Mouse (Mus musculus) liver, embryonic 11.5 days (tissue): ENCODE measurements around the gene Tfap2e. TPM values are rescaled to one million over a fixed set of nuclear protein-coding genes. Genes with fewer than 3 reads are reported as not detected.

Source experiments
- ATAC-seq: fragments of 200-750 bp; cut with Nextera tagmentation; replicated peaks from 2 replicates; pipeline ENCODE4 v1.8.0; 2017; ENCODE audit warnings: moderate number of reproducible peaks, mild to moderate bottlenecking, moderate TSS enrichment, moderate library complexity; ENCODE audit not compliant: low FRiP score
- DNase-seq: peaks from one replicate; pipeline ENCODE4 v3.0.0-alpha.2; 2017; ENCODE audit warnings: low spot score
- H3K27ac ChIP-seq: fragments of 300-500 bp; sonication (generic); 2 replicates; pipeline ENCODE4 v1.5.1; 2014; ENCODE audit warnings: mild to moderate bottlenecking, low read depth, low read length, control low read depth
- H3K27me3 ChIP-seq: fragments of 300-500 bp; sonication (generic); replicated peaks from 2 replicates; pipeline ENCODE4 v1.6.1; 2014; ENCODE audit warnings: low read length, mixed read lengths; ENCODE audit not compliant: control insufficient read depth, insufficient read depth
- H3K36me3 ChIP-seq: fragments of 300-500 bp; sonication (generic); 2 replicates; pipeline ENCODE4 v1.6.1; 2014; ENCODE audit warnings: mild to moderate bottlenecking, low read length, moderate library complexity, mixed read lengths; ENCODE audit not compliant: control insufficient read depth, insufficient read depth
- H3K4me1 ChIP-seq: fragments of 300-500 bp; sonication (generic); replicated peaks from 2 replicates; pipeline ENCODE4 v1.6.1; 2014; ENCODE audit warnings: low read length, mixed read lengths; ENCODE audit not compliant: control insufficient read depth, insufficient read depth
- H3K4me2 ChIP-seq: fragments of 300-500 bp; sonication (generic); 2 replicates; pipeline ENCODE4 v1.6.1; 2014; ENCODE audit warnings: mild to moderate bottlenecking, control low read depth, moderate library complexity
- H3K4me3 ChIP-seq: fragments of 300-500 bp; sonication (generic); 2 replicates; pipeline ENCODE4 v1.5.1; 2014; ENCODE audit warnings: low read depth, low read length, control low read depth
- H3K9ac ChIP-seq: fragments of 300-500 bp; sonication (generic); 2 replicates; pipeline ENCODE4 v1.6.1; 2014; ENCODE audit warnings: low read depth, low read length, control low read depth
- H3K9me3 ChIP-seq: fragments of 300-500 bp; sonication (generic); 2 replicates; pipeline ENCODE4 v1.6.1; 2016; ENCODE audit warnings: low read length, inconsistent platforms, mixed read lengths; ENCODE audit not compliant: control insufficient read depth
- WGBS: fragments of 180-500 bp; shearing (Covaris S2); extraction: QIAGEN DNeasy Blood & Tissue Kit; methylation state at CpG from one replicate; pipeline ENCODE4 v1.1.7; 2014; 5-methylcytosine and 5-hydroxymethylcytosine counted together
- polyA plus RNA-seq: library from polyadenylated mRNA; unstranded; fragments of >200 nt; fragmentation: Nextera tagmentation; extraction: Ambion mirVana; gene quantifications from 2 replicates; pipeline ENCODE4 v1.2.1, GENCODE M21; 2014

Gene Tfap2e
- polyA plus RNA-seq, 1 experiment from 2014 or later = not detected

DNA sequence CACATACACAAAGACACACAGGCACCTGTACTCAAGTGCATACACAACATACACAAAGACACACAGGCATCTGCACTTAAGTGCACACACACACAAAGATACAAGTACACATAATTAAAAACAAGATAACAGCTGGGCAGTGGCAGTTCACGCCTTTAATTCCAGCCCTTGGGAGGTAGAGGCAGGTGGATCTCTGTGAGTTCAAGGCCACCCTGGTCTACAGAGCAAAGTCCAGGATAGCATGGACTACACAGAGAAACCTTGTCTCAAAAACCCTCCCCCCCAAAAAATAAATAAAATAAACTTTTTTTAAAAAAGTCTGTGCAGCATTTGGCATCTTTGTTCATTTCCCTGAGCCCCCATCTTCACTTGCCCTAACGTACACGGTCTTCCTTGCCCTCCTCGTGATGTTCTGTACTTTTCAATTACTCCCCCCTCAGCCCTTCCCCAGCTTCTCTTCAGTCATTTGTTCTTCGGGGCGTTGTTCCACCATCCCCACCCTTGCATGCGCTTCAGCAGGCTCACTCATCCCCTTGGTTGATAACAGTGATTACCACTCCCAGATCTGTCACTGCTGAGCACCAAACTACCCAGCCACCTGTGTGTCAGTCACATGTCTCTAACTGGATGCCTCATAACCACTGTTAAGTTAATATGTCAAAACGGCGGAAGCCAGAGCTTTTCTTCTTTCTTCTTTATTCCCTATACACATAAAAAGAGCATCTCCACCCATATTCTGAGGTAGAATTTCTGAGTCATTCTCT is 33.9 kb upstream of the Tfap2e start:
- Histone ChIP-seq H3K4me3 (no peak overlapping the region), H3K27me3 (no peaks in the 10 kb centered on the region), H3K27ac (no peak overlapping the region), H3K9me3 (no peaks in the 10 kb centered on the region), H3K9ac (no peak overlapping the region), H3K36me3 (no peaks in the 10 kb centered on the region), H3K4me2 (no peak overlapping the region), H3K4me1 (no peaks in the 10 kb centered on the region)
- DNase-seq (no peak), ATAC-seq (peak; percentile 68; the same call in 1 of the 2 replicates)
- 76% methylated on average over 9 of the region's 9 CpGs for WGBS

DNA sequence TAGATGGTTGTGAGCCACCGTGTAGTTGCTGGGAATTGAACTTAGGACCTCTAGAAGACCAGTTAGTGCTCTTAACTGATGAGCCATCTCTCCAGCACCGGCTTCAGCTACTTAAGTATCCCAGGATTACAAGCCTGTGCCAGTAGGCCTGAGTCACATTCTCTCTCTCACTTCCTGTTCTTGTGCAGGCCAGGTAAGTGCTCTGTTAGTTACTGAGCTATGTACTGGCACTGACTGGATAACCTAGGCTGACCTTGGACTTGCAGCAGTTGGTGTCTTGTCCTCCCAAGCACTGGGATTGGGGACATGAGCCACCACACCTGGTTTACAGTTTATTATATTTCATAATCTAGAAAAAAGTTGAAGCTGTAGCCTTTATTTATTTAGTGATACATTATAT is 27.4 kb upstream of the Tfap2e start:
- H3K4me3 ChIP-seq = no peak overlapping the region
- no peaks in the 10 kb centered on the region for H3K9me3 ChIP-seq
- H3K36me3 ChIP-seq = 0 out of 2 replicates have a peak, but pooled peaks cover 2% of the 10 kb centered on the region
- no peak for DNase-seq
- no peak overlapping the region for H3K4me2 ChIP-seq
- ATAC-seq = no peak
- no peak overlapping the region for H3K27ac ChIP-seq
- H3K27me3 ChIP-seq = no peaks in the 10 kb centered on the region
- no peak overlapping the region for H3K9ac ChIP-seq
- 82% methylated on average over 2 of the region's 2 CpGs for WGBS
- no peaks in the 10 kb centered on the region for H3K4me1 ChIP-seq

DNA sequence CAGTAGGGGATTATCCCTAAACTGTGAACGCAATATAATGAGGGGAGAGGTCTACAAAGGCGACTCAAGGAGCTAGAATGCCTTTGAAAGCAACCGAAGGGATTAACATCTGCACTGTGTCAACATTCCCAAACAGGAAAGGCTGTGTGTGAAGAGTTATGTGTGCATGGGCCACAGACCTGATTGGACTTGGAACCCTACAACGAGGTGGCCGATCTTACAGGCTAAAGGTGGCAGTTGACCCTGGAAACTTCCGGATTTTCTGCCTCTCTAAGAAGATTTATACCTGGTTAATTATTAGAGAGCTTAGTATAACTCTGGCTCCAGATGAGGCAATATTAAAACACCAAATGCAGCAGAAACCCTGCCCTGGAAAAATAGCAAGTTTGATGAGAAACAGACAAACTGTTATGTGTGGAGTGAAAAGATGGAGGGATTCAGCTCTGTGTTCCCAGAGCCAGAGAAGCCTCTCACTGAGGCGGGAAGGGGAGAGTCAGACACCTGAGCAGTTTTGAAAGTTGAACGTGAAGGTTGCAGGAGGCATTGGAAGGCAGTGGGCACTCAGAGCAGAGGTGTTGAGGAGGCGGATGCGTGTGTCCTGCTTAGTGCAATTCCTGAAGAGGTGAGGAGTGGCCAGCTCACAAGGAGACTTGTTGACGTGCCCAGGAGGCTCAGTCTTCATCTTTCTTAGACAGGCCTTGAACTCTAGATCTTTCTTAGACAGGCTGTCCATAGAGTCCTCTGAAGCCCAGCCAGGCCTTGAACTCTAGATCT is 26.7 kb upstream of the Tfap2e start:
- Histone ChIP-seq H3K36me3 (0 out of 2 replicates have a peak, but pooled peaks cover 2% of the 10 kb centered on the region), H3K4me2 (no peak overlapping the region), H3K4me1 (no peaks in the 10 kb centered on the region), H3K9ac (no peak overlapping the region), H3K27ac (no peak overlapping the region), H3K9me3 (no peaks in the 10 kb centered on the region), H3K4me3 (no peak overlapping the region), H3K27me3 (no peaks in the 10 kb centered on the region)
- DNase-seq (no peak), ATAC-seq (no peak)
- 83% methylated on average over 11 of the region's 11 CpGs for WGBS

DNA sequence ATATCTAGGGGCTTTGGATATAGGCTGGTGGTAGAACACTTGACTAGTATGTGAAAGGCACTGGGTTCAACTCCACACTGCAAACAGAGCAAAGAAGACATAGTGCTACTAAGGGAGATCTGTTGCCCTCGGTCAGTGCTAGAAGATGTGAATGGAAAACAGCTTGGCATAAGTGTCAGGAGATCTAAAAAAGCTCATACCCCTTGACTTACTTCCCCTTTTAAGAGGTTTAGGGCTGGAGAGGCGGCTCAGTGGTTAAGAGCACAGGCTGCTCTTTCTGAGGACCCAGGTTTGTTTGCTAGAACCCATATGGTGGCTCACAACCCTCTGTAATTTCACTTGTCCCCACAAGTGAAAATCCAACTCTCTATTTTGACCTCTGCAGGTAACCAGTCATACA is 23.4 kb upstream of the Tfap2e start:
- H3K9ac ChIP-seq = no peak overlapping the region
- ATAC-seq (no peak), DNase-seq (no peak)
- peaks cover 1% of the 10 kb centered on the region; the same call in 1 of the 2 replicates for H3K4me1 ChIP-seq
- WGBS = 56% methylated on average over 2 of the region's 2 CpGs
- no peak overlapping the region for H3K4me3 ChIP-seq
- H3K27ac ChIP-seq = no peak overlapping the region
- no peaks in the 10 kb centered on the region for H3K9me3 ChIP-seq
- H3K4me2 ChIP-seq = no peak overlapping the region
- H3K27me3 ChIP-seq = no peaks in the 10 kb centered on the region
- 0 out of 2 replicates have a peak, but pooled peaks cover 2% of the 10 kb centered on the region for H3K36me3 ChIP-seq

DNA sequence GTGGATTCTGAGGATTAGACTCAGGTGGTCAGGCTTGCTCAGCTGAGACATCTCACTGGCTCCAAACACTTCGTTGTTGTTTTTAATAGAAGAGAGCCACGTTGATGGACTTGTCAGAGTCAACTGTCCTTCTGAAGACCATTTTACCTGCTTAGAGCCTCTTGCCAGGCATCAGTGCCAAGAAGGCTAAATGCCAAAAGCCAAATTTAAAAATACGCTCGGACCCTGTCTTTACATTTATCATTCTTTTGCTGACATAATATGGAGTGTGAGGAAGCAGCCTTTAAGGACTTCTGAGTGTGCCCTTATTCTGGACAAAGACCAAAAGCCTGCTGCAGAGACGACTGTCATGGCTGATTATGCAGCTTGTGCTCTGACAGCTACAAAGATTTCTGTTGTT is 22.3 kb upstream of the Tfap2e start:
- no peaks in the 10 kb centered on the region for H3K9me3 ChIP-seq
- ATAC-seq = no peak
- 0 out of 2 replicates have a peak, but pooled peaks cover 2% of the 10 kb centered on the region for H3K36me3 ChIP-seq
- H3K4me1 ChIP-seq = peaks cover 3% of the 10 kb centered on the region; the same call in 1 of the 2 replicates
- no peak overlapping the region for H3K4me3 ChIP-seq
- no peak overlapping the region for H3K9ac ChIP-seq
- 84% methylated on average over 5 of the region's 5 CpGs for WGBS
- no peak overlapping the region for H3K4me2 ChIP-seq
- no peaks in the 10 kb centered on the region for H3K27me3 ChIP-seq
- no peak overlapping the region for H3K27ac ChIP-seq
- no peak for DNase-seq

DNA sequence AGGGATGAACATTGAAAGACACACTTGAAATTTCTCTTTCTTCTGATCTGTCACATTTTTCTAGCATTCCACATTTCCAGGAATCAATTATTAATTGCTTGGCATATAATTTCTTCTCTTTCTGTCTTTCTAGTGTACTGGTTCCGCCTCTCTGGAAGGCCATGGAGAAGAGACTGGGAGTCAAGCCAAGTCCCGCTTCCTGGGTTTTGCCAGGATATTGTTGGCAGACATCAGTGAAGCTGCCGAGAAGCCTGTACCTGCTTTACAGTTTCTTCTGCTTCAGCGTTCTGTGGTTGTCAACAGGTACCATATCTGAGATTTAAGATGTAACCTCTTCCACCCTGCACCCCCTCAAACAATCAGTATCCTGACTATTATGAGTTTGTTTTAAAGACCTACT is 20.7 kb upstream of the Tfap2e start:
- Histone ChIP-seq H3K27ac (no peak overlapping the region), H3K4me3 (no peak overlapping the region), H3K9me3 (no peaks in the 10 kb centered on the region), H3K27me3 (no peaks in the 10 kb centered on the region), H3K9ac (no peak overlapping the region), H3K4me1 (peaks cover 11% of the 10 kb centered on the region), H3K36me3 (0 out of 2 replicates have a peak, but pooled peaks cover 2% of the 10 kb centered on the region), H3K4me2 (no peak overlapping the region)
- ATAC-seq (no peak), DNase-seq (no peak)
- 84% methylated on average over 4 of the region's 4 CpGs for WGBS

DNA sequence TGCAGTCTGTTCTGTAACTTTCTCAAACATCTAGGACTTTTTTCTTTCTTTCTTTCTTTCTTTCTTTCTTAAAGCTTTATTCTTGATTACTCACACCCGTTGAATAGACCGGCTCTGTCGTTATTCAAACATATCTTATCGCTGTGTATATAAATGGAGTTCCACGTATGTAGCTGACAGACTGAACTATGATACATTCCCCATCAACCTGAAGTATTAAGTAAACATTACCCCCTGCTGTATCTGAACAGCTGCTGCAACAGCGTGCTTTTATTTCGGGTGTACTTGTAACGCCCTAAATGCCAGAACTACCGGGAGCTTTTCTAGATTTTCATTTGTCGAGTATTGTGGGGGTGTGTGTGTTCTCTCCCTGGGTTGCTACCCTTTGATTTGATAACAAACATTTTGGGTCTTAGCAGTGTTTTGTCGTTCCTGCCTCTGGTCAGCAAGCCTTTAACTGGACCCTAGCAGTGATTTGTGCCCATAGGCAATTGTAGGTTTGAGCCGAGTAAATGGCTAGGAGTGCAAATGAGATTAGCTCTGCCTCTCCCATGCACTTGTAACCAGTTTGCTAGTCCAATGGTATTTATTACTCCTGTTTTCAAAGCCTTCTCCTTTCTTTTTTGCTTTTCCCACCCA is 18.8 kb upstream of the Tfap2e start:
- Histone ChIP-seq H3K4me1 (peaks cover 18% of the 10 kb centered on the region), H3K4me2 (peak overlapping the region; percentile 99), H3K36me3 (0 out of 2 replicates have a peak, but pooled peaks cover 2% of the 10 kb centered on the region), H3K4me3 (no peak overlapping the region), H3K27ac (no peak overlapping the region), H3K9me3 (no peaks in the 10 kb centered on the region), H3K27me3 (no peaks in the 10 kb centered on the region), H3K9ac (no peak overlapping the region)
- WGBS = 55% methylated on average over 12 of the region's 12 CpGs
- ATAC-seq (no peak), DNase-seq (no peak)

DNA sequence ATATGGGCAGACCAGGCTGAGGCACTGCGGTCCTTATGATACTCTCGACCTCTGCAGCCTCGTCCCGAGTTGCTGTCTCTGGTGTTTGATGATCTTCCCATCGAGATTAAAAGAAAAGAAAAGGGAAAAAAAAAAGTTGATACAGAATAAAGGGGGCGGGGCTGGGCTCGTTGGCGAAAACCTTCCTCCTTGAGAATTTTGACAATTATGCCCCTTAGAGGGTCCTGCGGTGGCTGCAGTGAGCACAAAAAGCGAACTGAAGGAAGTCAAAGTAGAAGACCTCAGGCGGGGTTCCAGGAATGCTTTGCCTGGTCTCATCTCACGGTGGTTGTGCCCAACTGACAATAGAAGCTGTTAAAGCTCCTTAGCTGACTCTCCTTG is 18.2 kb upstream of the Tfap2e start:
- Histone ChIP-seq H3K27me3 (no peaks in the 10 kb centered on the region), H3K4me1 (peaks cover 18% of the 10 kb centered on the region), H3K36me3 (0 out of 2 replicates have a peak, but pooled peaks cover 2% of the 10 kb centered on the region), H3K9me3 (no peaks in the 10 kb centered on the region), H3K9ac (peak overlapping the region; percentile 86), H3K4me3 (peak overlapping the region; percentile 88), H3K4me2 (peak overlapping the region; percentile 99), H3K27ac (no peak overlapping the region)
- DNase-seq (no peak), ATAC-seq (no peak)
- WGBS = 3% methylated on average over 12 of the region's 12 CpGs
